Mouse (Mus musculus): Measurements from ENCODE around the gene Slc25a11.

GRCm38 (mm10) chr11:70652884-70653344 lies 5.6 kb upstream of the Slc25a11 start:
- TF ChIP-seq GATA1 (IDR thresholded peaks at IDR 0.05; ENCODE audit: low read length), result no peak
- TF ChIP-seq TAL1 (IDR thresholded peaks at IDR 0.05; ENCODE audit: low read length), result no peak
